12 mouse cellular contexts compared by ENCODE assay signal in genomic region chr8:117348718-117349394, GRCm38 (mm10).
DNase-seq lines count a peak whose midpoint lies in the region; ATAC-seq and TF ChIP-seq lines count a peak whose summit lies in the region.
"Had no signal": no experiment of that assay in that cellular context is flagged by ENCODE, and none has a peak within 500 bp of the region (broad histone marks: within the 10 kb centered on the region; RNA-seq: fewer than 3 reads in every experiment).

No protein-coding gene starts in this region.

- peaks cover 78% of the 10 kb centered on the region for H3K4me1 ChIP-seq in G1E (ENCODE audit: insufficient read depth, low read depth, low read length)
- peaks cover 21% of the 10 kb centered on the region for H3K4me1 ChIP-seq in hindbrain, embryonic 16.5 days (ENCODE audit: control insufficient read depth, insufficient read depth, low read depth, low read length)
- H3K4me1 ChIP-seq in lung, adult 2 months (ENCODE audit: control insufficient read depth, insufficient read depth, low read length), result peaks cover 6% of the 10 kb centered on the region; the same call in 1 of the 2 replicates

- TF ChIP-seq CTCF in G1E (IDR thresholded peaks at IDR 0.05; ENCODE audit: low read depth, low read length), result no peak
- no peak for TF ChIP-seq CTCF in lung, adult 2 months (IDR thresholded peaks at IDR 0.05; ENCODE audit: insufficient read depth, low read length)

- H3K9me3 ChIP-seq in G1E (replicated peaks), result no peaks in the 10 kb centered on the region
- H3K9me3 ChIP-seq in hindbrain, embryonic 16.5 days (ENCODE audit: control insufficient read depth, low read length), result no peaks in the 10 kb centered on the region
- H3K9me3 ChIP-seq: heart, embryonic 10.5 days had no signal

- H3K36me3 ChIP-seq in G1E (replicated peaks), result peaks cover 48% of the 10 kb centered on the region
- H3K36me3 ChIP-seq in hindbrain, embryonic 16.5 days (ENCODE audit: control insufficient read depth, insufficient read depth, low read length), result no peaks in the 10 kb centered on the region
- H3K36me3 ChIP-seq: heart, embryonic 10.5 days had no signal

- H3K4me2 ChIP-seq in hindbrain, embryonic 16.5 days (ENCODE audit: low read length), result no peak overlapping the region

- H3K9ac ChIP-seq in hindbrain, embryonic 16.5 days (ENCODE audit: low read depth, low read length), result no peak overlapping the region

- H3K27me3 ChIP-seq in G1E (ENCODE audit: insufficient read depth, low read length), result no peaks in the 10 kb centered on the region
- H3K27me3 ChIP-seq in hindbrain, embryonic 16.5 days (replicated peaks; ENCODE audit: control insufficient read depth, insufficient read depth, low read length), result no peaks in the 10 kb centered on the region

- ATAC-seq in G1E (ENCODE audit: extremely low read depth, insufficient number of reproducible peaks, low FRiP score, poor library complexity, severe bottlenecking), result no peak
- ATAC-seq in hindbrain, embryonic 16.5 days, result peak; percentile 46; the same call in 1 of the 2 replicates
- ATAC-seq in megakaryocyte progenitor cell, adult 5-6 weeks (replicated peaks; ENCODE audit: poor library complexity), result peak; percentile 6; the same call in 1 of the 2 replicates
- ATAC-seq in frontal cortex, adult (ENCODE audit: low TSS enrichment), result no peak

- 40% methylated on average over 10 of the region's 11 CpGs for WGBS in hindbrain, embryonic 16.5 days
- 62% methylated on average over 11 of the region's 11 CpGs for WGBS in lung, adult 2 months

- peak overlapping the region; percentile 31; the same call in 1 of the 2 replicates for H3K4me3 ChIP-seq in G1E (ENCODE audit: low read depth, low read length)
- no peak overlapping the region for H3K4me3 ChIP-seq in hindbrain, embryonic 16.5 days (ENCODE audit: low read length)
- H3K4me3 ChIP-seq in lung, adult 2 months (replicated peaks; ENCODE audit: extremely low read depth, low read depth, low read length), result no peak overlapping the region
- H3K4me3 ChIP-seq: heart, embryonic 10.5 days had no signal

- peak overlapping the region; percentile 49 for H3K27ac ChIP-seq in hindbrain, embryonic 16.5 days (ENCODE audit: low read depth, low read length)
- H3K27ac ChIP-seq: heart, embryonic 10.5 days had no signal

- DNase-seq in G1E (ENCODE audit: low spot score) (no peak), MN1 (ENCODE audit: low spot score) (peak; percentile 38)
- DNase-seq in cerebellum, adult 9-11 months, result no peak
- no peak for DNase-seq in frontal cortex, postnatal 14 days (ENCODE audit: low spot score in 2 of 2)
- no peak for DNase-seq in lung, adult 2 months
- DNase-seq: embryo, embryonic 11 days; lung, postnatal 14 days; thymus, postnatal 14 days had no signal

- TF ChIP-seq POLR2A in lung, adult 2 months (IDR thresholded peaks at IDR 0.05; ENCODE audit: borderline replicate concordance, extremely low read depth, low read depth, low read length), result no peak

Comparison
In these comparisons a context has a peak if more than half of its experiments do, and no peak if none do; other contexts are left out.
1. ATAC-seq: peak in hindbrain, embryonic 16.5 days (single experiment) and megakaryocyte progenitor cell, adult 5-6 weeks (single experiment); none in G1E (single experiment) and frontal cortex, adult (single experiment).